Mouse (Mus musculus): ENCODE results near the gene Ccdc3. TPM values are rescaled to one million over a fixed set of nuclear protein-coding genes. Genes with fewer than 3 reads are reported as not detected.

Gene Ccdc3
- polyA plus RNA-seq, 1 experiment, result 0.19 TPM

DNA sequence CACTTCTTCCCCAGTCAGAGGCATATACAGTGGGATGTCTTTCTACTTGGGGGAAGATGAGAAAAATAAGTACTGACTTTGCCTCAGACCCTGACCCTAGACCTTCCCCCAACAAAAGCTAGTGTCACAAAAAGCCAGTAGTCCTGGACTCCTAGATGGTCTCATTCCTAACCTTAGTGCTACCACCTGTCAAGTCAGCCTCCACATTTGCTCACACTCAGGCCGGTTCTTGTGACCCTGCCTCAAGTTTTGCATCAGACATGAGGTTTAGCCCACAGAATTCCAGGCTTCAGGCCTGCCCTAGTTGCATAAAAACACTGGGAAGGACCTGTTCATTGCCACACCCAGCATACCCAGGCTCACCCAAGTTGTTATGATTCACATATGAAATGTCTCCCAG is 67.4 kb downstream of the Ccdc3 start:
- Histone ChIP-seq H3ac (ENCODE audit: control insufficient read depth, insufficient read length, low read depth) (no peak overlapping the region), H3K36me3 (ENCODE audit: control insufficient read depth, insufficient read depth) (no peaks in the 10 kb centered on the region), H3K79me2 (ENCODE audit: control insufficient read depth, insufficient read depth) (no peaks in the 10 kb centered on the region), H3K79me3 (ENCODE audit: low read depth) (no peaks in the 10 kb centered on the region), H3K27me3 (ENCODE audit: control insufficient read depth, insufficient read depth, insufficient read length) (no peaks in the 10 kb centered on the region), H3K4me3 (ENCODE audit: insufficient read depth, poor library complexity, severe bottlenecking) (no peak overlapping the region)
- TF ChIP-seq USF1 (IDR thresholded peaks at IDR 0.05; ENCODE audit: low read depth) (no peak), FOSL1 (IDR thresholded peaks at IDR 0.05; ENCODE audit: insufficient read depth, low read length, poor library complexity, severe bottlenecking) (no peak), CTCF (IDR thresholded peaks at IDR 0.05; ENCODE audit: control insufficient read depth, insufficient read depth, insufficient read length) (no peak), MYOG (IDR thresholded peaks at IDR 0.05; ENCODE audit: control insufficient read depth, extremely low read depth, insufficient read length) (no peak), MAX (IDR thresholded peaks at IDR 0.05) (no peak), CEBPB (IDR thresholded peaks at IDR 0.05; ENCODE audit: low read depth) (no peak), MYOD1 (IDR thresholded peaks at IDR 0.05; ENCODE audit: control insufficient read depth, insufficient read length, low read depth) (no peak)

DNA sequence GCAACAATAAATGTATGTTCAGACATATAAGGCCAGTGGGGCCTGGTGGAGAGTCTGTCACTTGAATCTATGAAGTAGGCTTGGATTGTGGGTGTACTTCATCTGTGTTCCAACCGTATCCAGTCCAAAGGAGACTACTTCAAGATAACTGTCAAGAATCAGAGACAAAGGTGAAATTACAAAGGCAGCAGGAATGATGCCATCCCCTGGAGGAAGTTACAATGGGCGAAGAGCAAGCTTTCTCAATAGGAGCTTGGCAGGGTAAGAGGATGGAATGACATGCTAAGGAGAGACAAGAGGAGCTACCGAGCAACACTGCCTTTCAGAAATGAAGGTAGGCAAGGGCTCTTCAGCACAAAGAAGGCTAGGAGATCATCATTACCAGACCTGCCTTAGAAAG is 69.1 kb downstream of the Ccdc3 start:
- TF ChIP-seq USF1 (IDR thresholded peaks at IDR 0.05; ENCODE audit: low read depth), result no peak
- TF ChIP-seq FOSL1 (IDR thresholded peaks at IDR 0.05; ENCODE audit: insufficient read depth, low read length, poor library complexity, severe bottlenecking), result no peak
- no peak for TF ChIP-seq CEBPB (IDR thresholded peaks at IDR 0.05; ENCODE audit: low read depth)
- TF ChIP-seq MAX (IDR thresholded peaks at IDR 0.05), result no peak
- no peak for TF ChIP-seq MYOD1 (IDR thresholded peaks at IDR 0.05; ENCODE audit: control insufficient read depth, insufficient read length, low read depth)
- no peak for TF ChIP-seq MYOG (IDR thresholded peaks at IDR 0.05; ENCODE audit: control insufficient read depth, extremely low read depth, insufficient read length)
- TF ChIP-seq CTCF (IDR thresholded peaks at IDR 0.05; ENCODE audit: control insufficient read depth, insufficient read depth, insufficient read length), result no peak

DNA sequence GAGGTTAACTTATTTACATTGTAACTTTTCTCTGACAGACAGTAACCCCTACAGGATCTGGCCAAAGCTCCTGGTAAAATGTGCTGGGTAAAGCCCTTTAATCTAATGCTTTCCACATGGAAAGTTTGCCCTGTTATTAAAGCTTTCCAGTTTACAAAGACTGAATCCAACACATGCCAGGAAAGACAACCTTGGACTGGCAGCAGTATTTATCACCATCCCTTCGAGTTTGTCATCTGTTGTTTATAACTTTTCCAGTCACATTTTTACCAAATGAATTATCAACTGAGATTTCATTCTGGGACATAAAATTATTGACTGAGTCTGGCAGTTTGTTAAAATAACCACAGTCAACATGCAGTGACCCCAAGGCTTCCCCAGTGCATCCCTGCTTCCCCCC is 77.0 kb downstream of the Ccdc3 start:
- no peak overlapping the region for H3K4me3 ChIP-seq (ENCODE audit: insufficient read depth, poor library complexity, severe bottlenecking)
- no peaks in the 10 kb centered on the region for H3K79me3 ChIP-seq (ENCODE audit: low read depth)
- no peaks in the 10 kb centered on the region for H3K36me3 ChIP-seq (ENCODE audit: control insufficient read depth, insufficient read depth)
- H3K79me2 ChIP-seq (ENCODE audit: control insufficient read depth, insufficient read depth), result no peaks in the 10 kb centered on the region
- no peak overlapping the region for H3ac ChIP-seq (ENCODE audit: control insufficient read depth, insufficient read length, low read depth)
- H3K27me3 ChIP-seq (ENCODE audit: control insufficient read depth, insufficient read depth, insufficient read length), result no peaks in the 10 kb centered on the region
- TF ChIP-seq MAX (IDR thresholded peaks at IDR 0.05), result no peak
- TF ChIP-seq USF1 (IDR thresholded peaks at IDR 0.05; ENCODE audit: low read depth), result no peak
- TF ChIP-seq CEBPB (IDR thresholded peaks at IDR 0.05; ENCODE audit: low read depth), result no peak
- no peak for TF ChIP-seq CTCF (IDR thresholded peaks at IDR 0.05; ENCODE audit: control insufficient read depth, insufficient read depth, insufficient read length)
- no peak for TF ChIP-seq MYOD1 (IDR thresholded peaks at IDR 0.05; ENCODE audit: control insufficient read depth, insufficient read length, low read depth)
- TF ChIP-seq MYOG (IDR thresholded peaks at IDR 0.05; ENCODE audit: control insufficient read depth, extremely low read depth, insufficient read length), result no peak
- no peak for TF ChIP-seq FOSL1 (IDR thresholded peaks at IDR 0.05; ENCODE audit: insufficient read depth, low read length, poor library complexity, severe bottlenecking)

More for the DNA sequence above, 69.1 kb downstream of the Ccdc3 start:
- Histone ChIP-seq H3K79me3 (ENCODE audit: low read depth) (no peaks in the 10 kb centered on the region), H3K4me3 (ENCODE audit: insufficient read depth, poor library complexity, severe bottlenecking) (no peak overlapping the region), H3ac (ENCODE audit: control insufficient read depth, insufficient read length, low read depth) (no peak overlapping the region), H3K27me3 (ENCODE audit: control insufficient read depth, insufficient read depth, insufficient read length) (no peaks in the 10 kb centered on the region), H3K36me3 (ENCODE audit: control insufficient read depth, insufficient read depth) (no peaks in the 10 kb centered on the region), H3K79me2 (ENCODE audit: control insufficient read depth, insufficient read depth) (no peaks in the 10 kb centered on the region)

DNA sequence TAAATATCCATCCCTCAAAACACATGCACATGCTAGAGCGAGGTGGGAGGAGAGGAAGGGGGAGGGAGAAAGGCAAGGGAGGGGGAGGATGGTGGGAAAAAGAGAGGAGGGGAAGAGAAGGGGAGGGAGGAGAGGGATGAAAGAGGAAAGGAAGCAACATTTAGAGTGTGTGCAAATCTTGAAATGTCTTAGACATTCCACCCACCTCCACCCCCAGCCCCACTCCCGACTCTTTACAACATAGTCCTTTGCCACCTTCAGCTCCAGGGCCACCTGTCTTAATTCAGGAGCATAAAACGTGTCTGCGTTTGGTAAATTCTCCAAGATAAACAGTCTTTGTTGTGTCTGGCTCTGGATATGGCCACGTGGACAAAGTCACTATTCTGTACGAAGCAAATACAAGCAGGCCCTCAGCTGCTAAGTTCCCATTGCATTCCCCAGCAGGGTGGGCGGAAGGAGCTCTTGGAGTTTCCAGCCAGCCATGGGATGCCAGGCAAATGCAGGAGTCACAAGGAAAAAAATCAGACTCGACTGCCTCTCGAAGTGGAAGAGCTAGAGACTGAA is 77.8 kb downstream of the Ccdc3 start:
- Histone ChIP-seq H3ac (ENCODE audit: control insufficient read depth, insufficient read length, low read depth) (no peak overlapping the region), H3K4me3 (ENCODE audit: insufficient read depth, poor library complexity, severe bottlenecking) (no peak overlapping the region), H3K36me3 (ENCODE audit: control insufficient read depth, insufficient read depth) (no peaks in the 10 kb centered on the region), H3K79me2 (ENCODE audit: control insufficient read depth, insufficient read depth) (no peaks in the 10 kb centered on the region), H3K27me3 (ENCODE audit: control insufficient read depth, insufficient read depth, insufficient read length) (no peaks in the 10 kb centered on the region), H3K79me3 (ENCODE audit: low read depth) (no peaks in the 10 kb centered on the region)
- no peak for TF ChIP-seq CTCF (IDR thresholded peaks at IDR 0.05; ENCODE audit: control insufficient read depth, insufficient read depth, insufficient read length)
- TF ChIP-seq MYOG (IDR thresholded peaks at IDR 0.05; ENCODE audit: control insufficient read depth, extremely low read depth, insufficient read length), result no peak
- no peak for TF ChIP-seq FOSL1 (IDR thresholded peaks at IDR 0.05; ENCODE audit: insufficient read depth, low read length, poor library complexity, severe bottlenecking)
- TF ChIP-seq MYOD1 (IDR thresholded peaks at IDR 0.05; ENCODE audit: control insufficient read depth, insufficient read length, low read depth), result no peak
- no peak for TF ChIP-seq MAX (IDR thresholded peaks at IDR 0.05)
- no peak for TF ChIP-seq CEBPB (IDR thresholded peaks at IDR 0.05; ENCODE audit: low read depth)
- TF ChIP-seq USF1 (IDR thresholded peaks at IDR 0.05; ENCODE audit: low read depth), result no peak

DNA sequence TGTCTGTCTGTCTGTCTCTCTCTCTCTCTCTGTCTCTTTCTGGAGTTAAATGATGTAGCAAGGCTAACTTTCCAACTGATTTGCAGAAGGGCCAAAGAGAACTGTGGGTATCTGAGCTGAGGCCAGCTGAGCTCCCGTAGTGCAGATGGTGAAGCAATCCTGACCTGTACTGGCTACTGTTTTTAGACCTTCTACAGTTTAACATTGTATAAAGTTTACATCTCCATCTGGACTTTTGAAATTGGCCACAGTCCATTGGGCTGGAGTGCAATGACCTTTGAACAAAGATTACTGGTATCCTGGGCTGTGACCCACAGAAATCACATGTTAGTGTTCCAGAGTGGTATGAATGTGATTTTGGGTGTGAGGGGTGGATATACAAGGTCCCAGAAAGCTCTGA is 81.6 kb downstream of the Ccdc3 start:
- Histone ChIP-seq H3K4me3 (ENCODE audit: insufficient read depth, poor library complexity, severe bottlenecking) (no peak overlapping the region), H3ac (ENCODE audit: control insufficient read depth, insufficient read length, low read depth) (no peak overlapping the region), H3K36me3 (ENCODE audit: control insufficient read depth, insufficient read depth) (no peaks in the 10 kb centered on the region), H3K27me3 (ENCODE audit: control insufficient read depth, insufficient read depth, insufficient read length) (no peaks in the 10 kb centered on the region), H3K79me2 (ENCODE audit: control insufficient read depth, insufficient read depth) (no peaks in the 10 kb centered on the region), H3K79me3 (ENCODE audit: low read depth) (no peaks in the 10 kb centered on the region)
- no peak for TF ChIP-seq CEBPB (IDR thresholded peaks at IDR 0.05; ENCODE audit: low read depth)
- no peak for TF ChIP-seq MYOG (IDR thresholded peaks at IDR 0.05; ENCODE audit: control insufficient read depth, extremely low read depth, insufficient read length)
- no peak for TF ChIP-seq MAX (IDR thresholded peaks at IDR 0.05)

DNA sequence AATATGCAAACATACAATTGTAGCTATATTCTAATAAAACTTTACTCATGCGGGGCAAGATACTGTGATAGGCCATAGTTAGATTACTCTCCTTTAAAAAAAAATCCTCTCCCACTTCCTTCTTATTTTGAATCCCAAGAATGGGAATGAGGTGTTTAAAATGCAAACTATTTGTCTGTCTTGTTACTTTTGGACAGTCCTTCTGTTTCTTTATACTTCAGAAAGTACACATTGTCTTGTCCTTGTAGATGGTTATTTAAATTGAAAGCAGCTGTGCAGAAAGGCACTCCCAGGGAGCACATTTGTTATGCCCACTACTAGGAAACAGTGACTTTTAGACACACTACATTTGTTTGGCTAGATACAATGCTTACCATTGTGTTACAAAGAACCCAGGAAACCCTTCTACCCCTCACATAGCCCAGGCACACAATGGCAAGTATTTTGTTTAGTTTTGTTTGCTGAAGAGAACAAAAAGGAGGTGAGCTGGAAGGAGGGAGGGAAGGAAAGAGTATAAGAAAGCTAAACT is 82.3 kb downstream of the Ccdc3 start:
- Histone ChIP-seq H3K36me3 (ENCODE audit: control insufficient read depth, insufficient read depth) (no peaks in the 10 kb centered on the region), H3K79me2 (ENCODE audit: control insufficient read depth, insufficient read depth) (no peaks in the 10 kb centered on the region), H3K4me3 (ENCODE audit: insufficient read depth, poor library complexity, severe bottlenecking) (no peak overlapping the region), H3K79me3 (ENCODE audit: low read depth) (no peaks in the 10 kb centered on the region), H3ac (ENCODE audit: control insufficient read depth, insufficient read length, low read depth) (no peak overlapping the region), H3K27me3 (ENCODE audit: control insufficient read depth, insufficient read depth, insufficient read length) (no peaks in the 10 kb centered on the region)
- TF ChIP-seq MYOG (IDR thresholded peaks at IDR 0.05; ENCODE audit: control insufficient read depth, extremely low read depth, insufficient read length) (no peak), USF1 (IDR thresholded peaks at IDR 0.05; ENCODE audit: low read depth) (no peak), MAX (IDR thresholded peaks at IDR 0.05) (no peak), CTCF (IDR thresholded peaks at IDR 0.05; ENCODE audit: control insufficient read depth, insufficient read depth, insufficient read length) (no peak), MYOD1 (IDR thresholded peaks at IDR 0.05; ENCODE audit: control insufficient read depth, insufficient read length, low read depth) (no peak), CEBPB (IDR thresholded peaks at IDR 0.05; ENCODE audit: low read depth) (no peak), FOSL1 (IDR thresholded peaks at IDR 0.05; ENCODE audit: insufficient read depth, low read length, poor library complexity, severe bottlenecking) (no peak)
